Comparison of ENCODE assay signal across 30 mouse cellular contexts in genomic region chr8:99166966-99167365, GRCm38 (mm10).
"Had no signal": no experiment of that assay in that cellular context is flagged by ENCODE, and none has a peak within 500 bp of the region (broad histone marks: within the 10 kb centered on the region; RNA-seq: fewer than 3 reads in every experiment).

No protein-coding gene starts in this region.

- H3K9me3 ChIP-seq: limb, embryonic 10.5 days; limb, embryonic 12.5 days; limb, embryonic 13.5 days; limb, embryonic 15.5 days; liver, embryonic 12.5 days; liver, embryonic 13.5 days; liver, embryonic 15.5 days; lung, embryonic 15.5 days; megakaryocyte, embryonic 14.5 days; midbrain, embryonic 10.5 days; midbrain, embryonic 12.5 days; midbrain, embryonic 13.5 days; midbrain, embryonic 15.5 days had no signal

- DNase-seq: left cerebral cortex, postnatal 4 days; liver; liver, embryonic 13.5 days; liver, postnatal 0 days; lung, adult 18-20 months; lung, adult 2 months; lung, embryonic 14.5 days; lung, postnatal 10 days; lung, postnatal 14 days; lung, postnatal 36 days; lung, postnatal 4 days; midbrain, embryonic 14.5 days had no signal

- H3K27ac ChIP-seq: left cerebral cortex, adult 2 months; limb, embryonic 10.5 days; limb, embryonic 12.5 days; limb, embryonic 13.5 days; limb, embryonic 15.5 days; liver, embryonic 12.5 days; liver, embryonic 13.5 days; liver, embryonic 14.5 days; liver, embryonic 15.5 days; lung, embryonic 15.5 days; macrophage; midbrain, embryonic 10.5 days; midbrain, embryonic 12.5 days; midbrain, embryonic 13.5 days; midbrain, embryonic 15.5 days had no signal

- H3K27me3 ChIP-seq: limb, embryonic 12.5 days; limb, embryonic 13.5 days; limb, embryonic 15.5 days; liver, embryonic 12.5 days; liver, embryonic 13.5 days; liver, embryonic 15.5 days; lung, embryonic 15.5 days; megakaryocyte, embryonic 14.5 days; midbrain, embryonic 12.5 days; midbrain, embryonic 13.5 days; midbrain, embryonic 15.5 days had no signal

- H3K36me3 ChIP-seq: limb, embryonic 10.5 days; limb, embryonic 12.5 days; limb, embryonic 13.5 days; limb, embryonic 15.5 days; liver, embryonic 12.5 days; liver, embryonic 13.5 days; liver, embryonic 15.5 days; lung, embryonic 15.5 days; midbrain, embryonic 10.5 days; midbrain, embryonic 12.5 days; midbrain, embryonic 13.5 days; midbrain, embryonic 15.5 days had no signal

- H3K9ac ChIP-seq: limb, embryonic 12.5 days; limb, embryonic 13.5 days; limb, embryonic 15.5 days; liver, embryonic 12.5 days; liver, embryonic 13.5 days; liver, embryonic 14.5 days; liver, embryonic 15.5 days; liver, postnatal 0 days; lung, embryonic 14.5 days; lung, embryonic 15.5 days; midbrain, embryonic 12.5 days; midbrain, embryonic 13.5 days; midbrain, embryonic 15.5 days had no signal

- H3K4me1 ChIP-seq: limb, embryonic 10.5 days; limb, embryonic 12.5 days; limb, embryonic 13.5 days; limb, embryonic 15.5 days; liver, embryonic 12.5 days; liver, embryonic 13.5 days; liver, embryonic 15.5 days; lung, embryonic 15.5 days; megakaryocyte, embryonic 14.5 days; midbrain, embryonic 12.5 days; midbrain, embryonic 13.5 days; midbrain, embryonic 15.5 days had no signal

- H3K4me3 ChIP-seq: left cerebral cortex, adult 2 months; limb, embryonic 10.5 days; limb, embryonic 12.5 days; limb, embryonic 13.5 days; limb, embryonic 15.5 days; liver, embryonic 12.5 days; liver, embryonic 13.5 days; liver, embryonic 15.5 days; lung, embryonic 15.5 days; megakaryocyte, embryonic 14.5 days; midbrain, embryonic 10.5 days; midbrain, embryonic 12.5 days; midbrain, embryonic 13.5 days; midbrain, embryonic 15.5 days; myocyte had no signal

- ATAC-seq: liver, embryonic 12.5 days; liver, postnatal 0 days; lung, postnatal 0 days; midbrain, embryonic 13.5 days; midbrain, embryonic 15.5 days had no signal

- H3K4me2 ChIP-seq: limb, embryonic 12.5 days; limb, embryonic 13.5 days; limb, embryonic 15.5 days; liver, embryonic 11.5 days; liver, embryonic 12.5 days; liver, embryonic 13.5 days; liver, embryonic 15.5 days; lung, embryonic 14.5 days; lung, embryonic 15.5 days; midbrain, embryonic 12.5 days; midbrain, embryonic 13.5 days; midbrain, embryonic 15.5 days had no signal
